Mouse (Mus musculus) embryonic facial prominence, embryonic 11.5 days (tissue): ENCODE results near the gene Cst3. TPM values are rescaled to one million over a fixed set of nuclear protein-coding genes. Genes with fewer than 3 reads are reported as not detected.
A peak's percentile ranks its signal among the peaks of the same experiment; 100 is the strongest.

Experiments used
- ATAC-seq: fragments of 200-750 bp; cut with Nextera tagmentation; replicated peaks from 2 replicates; pipeline ENCODE4 v1.8.0; 2017; ENCODE audit warnings: low read depth; ENCODE audit not compliant: insufficient number of reproducible peaks, low FRiP score, low TSS enrichment
- DNase-seq: peaks from one replicate; pipeline ENCODE4 v3.0.0-alpha.2; 2015; ENCODE audit warnings: low spot score
- H3K27ac ChIP-seq: fragments of 300-500 bp; sonication (generic); replicated peaks from 2 replicates; pipeline ENCODE4 v1.5.1; 2014; ENCODE audit warnings: mild to moderate bottlenecking, low read depth, low read length, control low read depth
- H3K27me3 ChIP-seq: fragments of 300-500 bp; sonication (generic); 2 replicates; pipeline ENCODE4 v1.6.1; 2014; ENCODE audit warnings: mild to moderate bottlenecking, low read length, moderate library complexity, mixed read lengths; ENCODE audit not compliant: control insufficient read depth, insufficient read depth
- H3K36me3 ChIP-seq: fragments of 300-500 bp; sonication (generic); replicated peaks from 2 replicates; pipeline ENCODE4 v1.6.1; 2014; ENCODE audit warnings: low read depth, mild to moderate bottlenecking, low read length, moderate library complexity, mixed read lengths; ENCODE audit not compliant: control insufficient read depth, insufficient read depth
- H3K4me1 ChIP-seq: fragments of 300-500 bp; sonication (generic); 2 replicates; pipeline ENCODE4 v1.6.1; 2014; ENCODE audit warnings: low read length, mixed read lengths; ENCODE audit not compliant: control insufficient read depth, insufficient read depth
- H3K4me2 ChIP-seq: fragments of 300-500 bp; sonication (generic); 2 replicates; pipeline ENCODE4 v1.6.1; 2014; ENCODE audit warnings: low read depth, mild to moderate bottlenecking, control low read depth, low read length, moderate library complexity
- H3K4me3 ChIP-seq: fragments of 300-500 bp; sonication (generic); 2 replicates; pipeline ENCODE4 v1.5.1; 2014; ENCODE audit warnings: low read depth, low read length, control low read depth
- H3K9ac ChIP-seq: fragments of 300-500 bp; sonication (generic); replicated peaks from 2 replicates; pipeline ENCODE4 v1.6.1; 2014; ENCODE audit warnings: mild to moderate bottlenecking, control low read depth, low read length
- H3K9me3 ChIP-seq: fragments of 300-500 bp; sonication (generic); replicated peaks from 2 replicates; pipeline ENCODE4 v1.6.1; 2016; ENCODE audit warnings: mild to moderate bottlenecking, low read length, inconsistent platforms, mixed read lengths; ENCODE audit not compliant: control insufficient read depth
- WGBS: fragments of 180-500 bp; shearing (Covaris S2); extraction: QIAGEN DNeasy Blood & Tissue Kit; methylation state at CpG from one replicate; pipeline ENCODE4 v1.1.7; 2014; 5-methylcytosine and 5-hydroxymethylcytosine counted together
- polyA plus RNA-seq: library from polyadenylated mRNA; unstranded; fragments of >200 nt; fragmentation: Nextera tagmentation; extraction: Ambion mirVana; gene quantifications from 2 replicates; pipeline ENCODE4 v1.2.1, GENCODE M21; 2014

The Cst3 gene
- polyA plus RNA-seq = 315 and 334 TPM in 2 replicates

GRCm38 (mm10) chr2:148875335-148875811 is at the start of gene Cst3:
Cst3 (minus strand) TSS chr2:148875692.
- Histone ChIP-seq H3K27me3 (no peaks in the 10 kb centered on the region), H3K9ac (peak within 1 kb of the TSS; percentile 90), H3K4me1 (peaks cover 3% of the 10 kb centered on the region), H3K27ac (peak within 1 kb of the TSS; percentile 76), H3K9me3 (no peaks in the 10 kb centered on the region), H3K4me2 (peak within 1 kb of the TSS; percentile 44), H3K4me3 (peak within 1 kb of the TSS; percentile 91), H3K36me3 (no peaks in the 10 kb centered on the region; the same call in 1 of the 2 replicates)
- DNase-seq (peak; percentile 92), ATAC-seq (peak; percentile 97)
- 0% methylated on average over 18 of the region's 19 CpGs for WGBS

GRCm38 (mm10) chr2:148902286-148902685 is 26.8 kb upstream of the Cst3 start:
- H3K36me3 ChIP-seq = no peaks in the 10 kb centered on the region
- peak; percentile 59 for DNase-seq
- no peaks in the 10 kb centered on the region for H3K4me1 ChIP-seq
- H3K4me2 ChIP-seq = no peak overlapping the region
- H3K27ac ChIP-seq = no peak overlapping the region
- no peaks in the 10 kb centered on the region for H3K27me3 ChIP-seq
- no peak overlapping the region for H3K9ac ChIP-seq
- no peak overlapping the region for H3K4me3 ChIP-seq
- peak; percentile 73 for ATAC-seq
- H3K9me3 ChIP-seq = no peaks in the 10 kb centered on the region
- WGBS = 3% methylated on average over 5 of the region's 5 CpGs

- Histone ChIP-seq H3K27me3 (no peaks in the 10 kb centered on the region), H3K36me3 (no peaks in the 10 kb centered on the region), H3K27ac (no peak overlapping the region), H3K4me2 (no peak overlapping the region), H3K4me3 (no peak overlapping the region), H3K4me1 (no peaks in the 10 kb centered on the region), H3K9me3 (no peaks in the 10 kb centered on the region), H3K9ac (no peak overlapping the region)
- WGBS = 66% methylated on average over 4 of the region's 4 CpGs
- no peak for ATAC-seq
- no peak for DNase-seq
Measured at GRCm38 (mm10) chr2:148900305-148900704, 24.8 kb upstream of the Cst3 start.

- DNase-seq = no peak
Measured at GRCm38 (mm10) chr2:148896219-148896618, 20.7 kb upstream of the Cst3 start.

GRCm38 (mm10) chr2:148893107-148893506 is 17.6 kb upstream of the Cst3 start:
- Histone ChIP-seq H3K27ac (no peak overlapping the region), H3K9me3 (no peaks in the 10 kb centered on the region), H3K4me2 (no peak overlapping the region), H3K4me1 (no peaks in the 10 kb centered on the region), H3K27me3 (no peaks in the 10 kb centered on the region), H3K4me3 (no peak overlapping the region), H3K36me3 (no peaks in the 10 kb centered on the region), H3K9ac (no peak overlapping the region)
- DNase-seq = no peak
- no peak for ATAC-seq

More at GRCm38 (mm10) chr2:148896219-148896618, 20.7 kb upstream of the Cst3 start:
- no peak for ATAC-seq
- WGBS = 76% methylated on average over 1 of the region's 1 CpGs
- no peaks in the 10 kb centered on the region for H3K36me3 ChIP-seq
- H3K4me2 ChIP-seq = no peak overlapping the region
- no peaks in the 10 kb centered on the region for H3K27me3 ChIP-seq
- H3K4me3 ChIP-seq = no peak overlapping the region
- no peaks in the 10 kb centered on the region for H3K4me1 ChIP-seq
- H3K9ac ChIP-seq = no peak overlapping the region
- H3K9me3 ChIP-seq = no peaks in the 10 kb centered on the region
- no peak overlapping the region for H3K27ac ChIP-seq

GRCm38 (mm10) chr2:148890021-148890851 is 14.7 kb upstream of the Cst3 start:
- ATAC-seq (peak; percentile 81), DNase-seq (peak; percentile 30)
- Histone ChIP-seq H3K27ac (no peak overlapping the region), H3K4me2 (no peak overlapping the region), H3K4me3 (no peak overlapping the region), H3K4me1 (no peaks in the 10 kb centered on the region), H3K9ac (no peak overlapping the region), H3K27me3 (no peaks in the 10 kb centered on the region), H3K36me3 (no peaks in the 10 kb centered on the region), H3K9me3 (no peaks in the 10 kb centered on the region)
- WGBS = 26% methylated on average over 5 of the region's 5 CpGs

GRCm38 (mm10) chr2:148889331-148890010 is 14.0 kb upstream of the Cst3 start:
- Histone ChIP-seq H3K4me2 (no peak overlapping the region), H3K27me3 (no peaks in the 10 kb centered on the region), H3K36me3 (no peaks in the 10 kb centered on the region), H3K9ac (no peak overlapping the region), H3K4me1 (no peaks in the 10 kb centered on the region), H3K9me3 (no peaks in the 10 kb centered on the region), H3K4me3 (no peak overlapping the region), H3K27ac (no peak overlapping the region)
- no peak for DNase-seq
- 44% methylated on average over 3 of the region's 3 CpGs for WGBS
- ATAC-seq = peak; percentile 57

- no peak overlapping the region for H3K9ac ChIP-seq
- H3K27ac ChIP-seq = no peak overlapping the region
- ATAC-seq (no peak), DNase-seq (no peak)
- H3K4me1 ChIP-seq = no peaks in the 10 kb centered on the region
- H3K4me3 ChIP-seq = no peak overlapping the region
- H3K27me3 ChIP-seq = no peaks in the 10 kb centered on the region
- H3K4me2 ChIP-seq = no peak overlapping the region
- 70% methylated on average over 3 of the region's 3 CpGs for WGBS
- H3K36me3 ChIP-seq = no peaks in the 10 kb centered on the region
- H3K9me3 ChIP-seq = no peaks in the 10 kb centered on the region
Measured at GRCm38 (mm10) chr2:148888872-148889271, 13.4 kb upstream of the Cst3 start.
